Mouse (Mus musculus) left cerebral cortex, adult 2 months (tissue): ENCODE measurements around the gene Inpp5a. TPM values are rescaled to one million over a fixed set of nuclear protein-coding genes. Genes with fewer than 3 reads are reported as not detected.

Experiments
- DNase-seq, 2 experiments: peaks; one replicate each; pipeline ENCODE4 v3.0.0; 2021 to 2022; ENCODE audit warnings: low spot score in 2 of 2, mixed read lengths in 1 of 2; ENCODE audit errors: extremely low spot score in 1 of 2
- H3K27ac ChIP-seq: fragments of 200-600 bp; 2 replicates; pipeline ENCODE4 v1.8.1; 2022
- H3K4me3 ChIP-seq: fragments of 200-600 bp; 2 replicates; pipeline ENCODE4 v1.8.1; 2022
- CTCF ChIP-seq: fragments of 200-600 bp; IDR thresholded peaks from 2 replicates; pipeline ENCODE4 v1.8.1; 2022; ENCODE audit warnings: antibody characterized with exemption, mild to moderate bottlenecking, moderate library complexity
- intact Hi-C: fragments of 180-260 bp; cut with DNase I; formaldehyde crosslinking; loops from one replicate; pipeline ENCODE4 v1.15.1; 2025
- total RNA-seq, 2 experiments: library from RNA; stranded (reverse); gene quantifications; 2 replicates each; pipeline ENCODE4 v1.2.3; 2021

Inpp5a gene
- total RNA-seq, 2 experiments from 2014 or later: 56.6 to 58.5 TPM

- intact Hi-C loops: loop anchor here (5.0 kb wide), 1 partner anchor 446 kb away; no protein-coding TSS in a partner anchor
- Histone ChIP-seq H3K27ac (no peak overlapping the region), H3K4me3 (no peak overlapping the region)
- TF ChIP-seq CTCF: peak; percentile 84
- DNase-seq: peak; percentile 64 to 78
These were observed 227.2 kb downstream of the Inpp5a start for GRCm38 (mm10) chr7:139615767-139616766.

GRCm38 (mm10) chr7:139622568-139622967 is 233.7 kb downstream of the Inpp5a start:
- H3K27ac ChIP-seq: no peak overlapping the region
- H3K4me3 ChIP-seq: no peak overlapping the region
- TF ChIP-seq CTCF: no peak
- intact Hi-C loops: no loop called here
- DNase-seq: no peak

GRCm38 (mm10) chr7:139625156-139625555 is 236.2 kb downstream of the Inpp5a start:
- DNase-seq: no peak
- Histone ChIP-seq H3K27ac (no peak overlapping the region), H3K4me3 (no peak overlapping the region)
- intact Hi-C loops: no loop called here
- no peak for TF ChIP-seq CTCF

Other genes starting within 250 kb of the Inpp5a start
- gene Lrrc27, start 176.1 kb upstream of the Inpp5a start, total RNA-seq: 1 to 10 TPM; 8.1 to 8.2 TPM
- 100 to 1,000 TPM; 159 to 167 TPM for gene Stk32c, start 175.8 kb upstream of the Inpp5a start, total RNA-seq
- 10 to 100 TPM; 10.2 to 12.2 TPM for gene Pwwp2b, start 140.6 kb upstream of the Inpp5a start, total RNA-seq
- gene Nkx6-2, start 193.7 kb downstream of the Inpp5a start, total RNA-seq: 1 to 10 TPM; 5.2 to 6.5 TPM